Mouse (Mus musculus) T-helper 1 cell (primary cell): ENCODE measurements around the gene Cdk1.

Experiments
- in situ Hi-C: fragments of 300-600 bp; cut with MboI, MseI; formaldehyde crosslinking; loops from one replicate; pipeline ENCODE4 v1.15.1; 2025; ENCODE audit warnings: high pct_unique_total_duplicates

Cdk1 gene

DNA sequence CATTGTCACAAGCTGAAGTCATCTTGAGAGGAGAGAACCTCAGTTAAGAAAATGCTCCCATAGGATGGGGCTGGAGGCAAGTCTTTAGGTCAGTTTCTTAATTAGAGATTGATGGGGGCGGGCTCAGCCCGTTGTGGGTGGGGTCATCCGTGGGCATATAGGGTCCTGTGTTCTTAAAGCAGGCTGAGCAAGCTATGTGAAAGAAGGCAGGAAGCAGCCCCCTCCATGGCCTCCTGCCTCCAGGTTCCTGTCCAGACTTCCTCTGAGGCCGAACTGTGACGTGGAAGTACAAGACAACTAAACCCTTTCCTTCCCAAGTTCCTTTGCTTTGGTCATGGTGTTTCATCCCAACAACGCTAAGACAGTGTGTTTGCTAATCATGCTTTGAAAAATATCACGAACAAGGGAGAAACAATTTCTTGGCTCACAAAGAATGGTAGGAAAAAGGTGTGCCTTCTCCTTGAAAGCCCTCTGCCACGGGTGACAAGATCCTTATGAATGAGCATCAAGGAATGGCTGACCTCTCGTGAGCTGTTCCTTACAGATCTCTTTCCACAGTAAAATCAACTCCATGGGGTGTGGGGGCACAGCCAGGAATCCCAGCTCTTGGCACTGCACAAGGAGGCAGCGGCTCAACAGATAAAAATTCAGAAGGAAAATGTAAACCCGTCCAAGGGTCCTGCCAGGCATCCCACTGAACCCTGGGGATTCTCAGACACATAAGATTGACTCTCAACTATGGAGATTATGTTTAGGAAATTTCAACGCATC is 1.5 kb downstream of the Cdk1 start:
- in situ Hi-C loops = loop anchor here (25.0 kb wide), 2 partner anchors 736 to 1864 kb away; partner anchors contain the start of gene Ccdc6

DNA sequence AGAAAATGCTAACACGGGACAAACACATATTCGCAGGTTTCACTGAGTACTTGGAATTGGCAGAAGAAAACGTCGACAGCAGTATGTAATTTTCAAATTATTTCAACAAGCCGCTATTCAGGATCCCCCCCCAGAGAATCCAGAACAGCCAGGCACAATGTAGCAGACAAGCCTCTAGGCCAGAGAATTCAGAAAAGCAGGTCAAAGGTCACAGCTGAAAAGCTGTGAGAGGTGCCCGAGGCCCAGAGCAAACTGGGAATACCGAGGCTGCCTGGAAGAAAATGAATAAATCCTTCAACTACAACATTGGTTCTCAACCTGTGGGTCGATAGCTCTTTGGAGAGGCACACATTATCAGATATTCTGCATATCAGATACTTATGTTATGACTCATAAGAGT is 4.5 kb downstream of the Cdk1 start:
- in situ Hi-C loops = no loop called here

GRCm38 (mm10) chr10:69342328-69342727 is 10.4 kb downstream of the Cdk1 start:
- in situ Hi-C loops = no loop called here

DNA sequence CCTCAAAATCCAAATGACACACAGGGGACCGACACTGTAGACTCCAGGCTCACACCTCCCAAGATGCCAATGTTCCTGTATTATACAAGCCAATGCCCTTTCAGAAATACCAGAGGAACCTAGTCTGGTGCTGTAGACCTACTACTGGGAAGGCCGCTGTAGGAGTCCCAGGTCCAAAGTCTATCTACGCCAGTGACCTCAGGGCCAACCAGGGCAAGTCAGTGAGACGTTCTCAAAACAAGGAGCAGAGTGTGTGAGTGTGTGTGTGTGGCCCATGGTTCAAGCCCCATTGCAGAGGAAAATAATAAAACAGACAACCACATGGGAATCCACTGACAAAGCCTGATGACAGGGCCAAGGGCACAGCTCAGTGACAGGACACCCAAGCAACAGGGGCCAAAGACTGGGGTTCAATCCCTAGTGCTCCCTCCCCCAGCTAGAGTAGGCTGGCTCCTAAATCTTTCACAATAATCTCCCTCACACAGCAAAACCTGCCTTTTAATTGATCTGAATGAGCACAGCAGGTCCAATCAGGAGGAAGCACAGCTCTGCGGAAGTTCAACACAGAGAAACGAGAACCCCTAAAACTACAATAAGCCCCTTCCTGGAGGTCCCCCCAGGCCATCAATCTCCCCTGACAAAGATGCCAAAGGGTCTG is 11.0 kb downstream of the Cdk1 start:
- in situ Hi-C loops = no loop called here

DNA sequence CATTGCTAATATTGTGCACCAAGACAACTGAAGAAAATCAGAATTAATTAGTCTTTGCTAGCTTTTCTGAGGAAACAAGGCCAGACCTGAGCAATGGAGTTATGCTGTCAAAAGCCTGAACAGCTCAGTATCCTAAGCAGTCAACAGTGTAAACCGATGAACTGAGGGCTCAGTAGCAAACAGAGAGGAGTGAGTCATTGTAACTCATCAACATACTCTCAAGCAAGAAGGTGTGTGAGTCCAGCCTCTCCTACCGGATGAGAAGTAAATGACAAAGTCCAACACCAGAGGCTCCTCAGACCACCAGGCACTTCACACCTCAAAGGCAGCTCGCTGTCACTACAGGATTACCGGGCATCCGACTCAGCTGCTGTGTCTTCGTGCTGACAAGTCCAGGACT is 12.7 kb downstream of the Cdk1 start:
- in situ Hi-C loops = no loop called here

DNA sequence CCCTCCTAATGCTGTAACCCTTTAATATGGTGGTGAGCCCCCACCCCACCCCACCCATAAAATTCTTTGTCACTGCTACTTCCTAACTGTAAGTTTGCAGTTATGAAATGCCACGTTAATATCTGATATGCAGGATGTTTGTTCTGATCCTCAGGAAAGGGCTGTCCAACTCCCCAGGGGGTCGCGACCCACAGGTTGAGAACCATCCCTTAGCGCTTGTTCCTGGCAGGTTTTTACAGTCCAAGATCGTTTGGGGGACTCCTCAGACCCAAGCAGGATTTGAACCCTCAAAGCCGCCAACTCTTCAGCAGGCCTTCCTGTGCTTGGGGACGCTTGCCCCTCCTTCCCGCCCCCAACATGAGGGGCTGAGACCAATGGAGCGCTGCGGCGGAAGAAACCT is 16.5 kb downstream of the Cdk1 start:
- in situ Hi-C loops = no loop called here

- in situ Hi-C loops = no loop called here
Observed at GRCm38 (mm10) chr10:69335611-69336010, 17.1 kb downstream of the Cdk1 start.

DNA sequence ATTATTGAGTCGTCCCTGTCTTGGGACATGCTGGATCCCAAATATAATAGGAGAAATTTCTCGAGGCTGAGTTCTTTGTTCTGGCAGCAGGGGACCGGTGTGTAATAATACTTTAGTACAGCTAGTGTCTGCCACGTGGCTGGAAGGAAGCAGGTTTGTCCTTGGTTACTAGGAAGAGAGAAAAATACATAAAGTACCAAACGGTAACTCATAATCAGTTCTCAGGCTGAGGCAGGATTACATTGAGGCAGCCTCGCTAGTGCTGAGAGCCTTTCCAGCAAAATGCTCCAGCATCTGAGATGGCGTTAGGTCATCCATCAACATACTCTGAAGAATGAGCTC is 17.6 kb downstream of the Cdk1 start:
- in situ Hi-C loops = no loop called here

- in situ Hi-C loops = no loop called here
Observed at GRCm38 (mm10) chr10:69334271-69335194, 18.2 kb downstream of the Cdk1 start.

GRCm38 (mm10) chr10:69333212-69333611 is 19.5 kb downstream of the Cdk1 start:
- in situ Hi-C loops = no loop called here

- in situ Hi-C loops = no loop called here
Observed at GRCm38 (mm10) chr10:69331231-69331630, 21.5 kb downstream of the Cdk1 start.

DNA sequence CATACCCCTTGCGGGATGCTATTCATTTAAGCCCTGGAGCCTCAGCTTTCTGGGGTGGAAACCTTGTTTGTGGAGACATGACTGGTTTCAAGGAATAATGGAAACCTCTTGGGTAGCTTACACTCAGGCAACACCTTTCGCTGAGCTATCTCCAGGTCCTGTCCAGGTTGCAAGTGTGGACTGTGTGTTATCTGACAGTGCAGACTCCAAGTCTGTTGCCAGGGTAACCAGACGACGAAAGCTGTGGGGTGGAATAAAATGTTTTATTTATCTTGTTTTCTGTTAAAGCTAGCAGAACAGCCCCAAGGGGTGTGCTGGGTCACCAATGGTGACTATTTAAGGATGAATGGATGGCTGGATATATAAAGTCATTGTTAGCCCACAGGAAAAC is 24.1 kb downstream of the Cdk1 start:
- in situ Hi-C loops = no loop called here

DNA sequence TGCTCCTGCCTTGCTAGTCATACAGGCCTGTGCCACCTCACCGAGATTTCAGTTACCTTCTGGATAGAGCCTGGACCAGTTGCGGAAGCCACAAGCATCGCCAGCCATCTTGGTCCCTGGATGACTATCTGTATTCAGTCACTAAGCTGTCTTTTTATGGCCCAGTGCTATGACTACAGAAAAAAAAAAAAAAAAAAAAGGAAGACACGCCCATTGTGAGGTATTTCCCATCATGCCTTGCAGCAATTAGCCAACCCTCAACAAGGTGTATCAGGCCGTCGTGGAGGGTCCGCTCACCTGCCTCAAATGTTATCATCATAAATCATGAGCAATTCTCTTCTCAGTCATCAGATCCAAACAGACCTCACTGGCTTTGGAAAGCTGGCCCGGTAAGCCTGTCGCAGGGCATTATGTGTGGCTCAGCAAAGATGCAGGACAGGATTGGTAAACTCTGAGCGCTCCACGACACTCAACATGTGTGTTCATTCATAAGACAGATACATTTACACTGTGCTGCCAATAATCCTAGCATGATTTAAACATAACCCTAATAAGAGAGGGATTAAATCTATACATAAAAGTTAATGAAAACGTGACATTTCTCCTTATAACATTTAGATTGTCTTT is 24.6 kb downstream of the Cdk1 start:
- in situ Hi-C loops = no loop called here

GRCm38 (mm10) chr10:69327362-69327761 is 25.4 kb downstream of the Cdk1 start:
- in situ Hi-C loops = no loop called here

DNA sequence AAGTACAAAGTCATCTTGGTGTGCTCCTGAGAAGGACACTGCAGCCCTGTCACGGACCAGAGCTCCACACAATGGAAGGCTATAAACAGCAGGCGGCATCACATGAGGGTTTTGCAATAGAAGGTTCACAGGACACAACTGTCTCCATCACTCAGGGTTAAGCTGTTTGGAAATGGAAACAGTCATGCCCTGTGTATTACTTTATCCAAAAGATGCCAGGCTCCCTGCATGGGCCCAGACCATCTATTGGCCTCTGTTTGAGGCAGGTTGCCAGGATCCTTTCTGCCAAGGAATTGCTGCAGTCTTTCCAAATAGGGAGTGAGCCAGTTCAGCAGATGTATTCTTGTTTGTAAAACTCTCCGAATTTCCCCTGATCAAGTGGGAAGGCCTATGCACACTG is 26.3 kb downstream of the Cdk1 start:
- in situ Hi-C loops = no loop called here

GRCm38 (mm10) chr10:69324816-69325215 is 27.9 kb downstream of the Cdk1 start:
- in situ Hi-C loops = no loop called here

DNA sequence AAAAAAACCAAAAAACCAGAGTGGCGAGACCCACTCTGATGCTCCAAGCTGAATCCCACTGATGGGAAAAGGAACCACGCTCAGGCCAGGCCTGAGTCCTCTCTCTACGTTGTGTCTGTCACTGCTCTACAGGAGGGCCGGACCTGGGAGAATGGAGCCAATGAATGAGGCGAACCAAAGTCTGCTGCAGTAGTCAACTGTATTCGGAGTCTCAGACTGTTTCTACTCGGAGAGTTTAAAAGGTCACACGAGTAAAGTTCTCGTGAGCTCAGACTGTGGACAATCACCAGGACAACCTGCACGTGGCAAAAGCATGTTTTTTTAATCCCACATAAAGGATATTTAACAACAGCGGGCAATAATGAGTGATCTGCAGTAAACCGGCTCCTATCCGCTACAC is 28.8 kb downstream of the Cdk1 start:
- in situ Hi-C loops = no loop called here

DNA sequence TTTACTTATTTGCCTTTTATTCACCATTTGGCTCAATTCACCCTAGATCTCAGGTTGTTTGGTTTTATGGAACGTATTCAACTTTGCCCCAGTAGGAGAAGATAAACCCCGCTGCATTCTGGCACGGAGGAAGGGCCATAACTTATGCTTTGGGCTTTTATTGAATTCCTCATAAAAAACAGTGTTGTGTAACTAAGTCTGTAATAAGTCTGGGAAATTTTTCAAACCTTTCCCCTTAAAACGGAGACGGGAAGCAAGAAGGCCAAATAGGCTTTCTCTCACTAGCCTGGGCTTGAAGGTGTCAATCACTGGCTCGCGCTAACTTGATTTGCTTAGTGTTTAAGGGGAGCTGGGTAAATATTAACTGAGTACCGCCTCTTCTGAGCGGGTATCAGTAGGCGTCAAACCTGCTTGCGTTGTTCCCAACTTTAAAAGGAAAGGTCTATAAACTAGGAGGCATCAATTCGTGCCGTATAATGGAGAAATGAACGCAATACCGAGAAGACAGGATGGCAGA is 31.2 kb downstream of the Cdk1 start:
- in situ Hi-C loops = no loop called here

DNA sequence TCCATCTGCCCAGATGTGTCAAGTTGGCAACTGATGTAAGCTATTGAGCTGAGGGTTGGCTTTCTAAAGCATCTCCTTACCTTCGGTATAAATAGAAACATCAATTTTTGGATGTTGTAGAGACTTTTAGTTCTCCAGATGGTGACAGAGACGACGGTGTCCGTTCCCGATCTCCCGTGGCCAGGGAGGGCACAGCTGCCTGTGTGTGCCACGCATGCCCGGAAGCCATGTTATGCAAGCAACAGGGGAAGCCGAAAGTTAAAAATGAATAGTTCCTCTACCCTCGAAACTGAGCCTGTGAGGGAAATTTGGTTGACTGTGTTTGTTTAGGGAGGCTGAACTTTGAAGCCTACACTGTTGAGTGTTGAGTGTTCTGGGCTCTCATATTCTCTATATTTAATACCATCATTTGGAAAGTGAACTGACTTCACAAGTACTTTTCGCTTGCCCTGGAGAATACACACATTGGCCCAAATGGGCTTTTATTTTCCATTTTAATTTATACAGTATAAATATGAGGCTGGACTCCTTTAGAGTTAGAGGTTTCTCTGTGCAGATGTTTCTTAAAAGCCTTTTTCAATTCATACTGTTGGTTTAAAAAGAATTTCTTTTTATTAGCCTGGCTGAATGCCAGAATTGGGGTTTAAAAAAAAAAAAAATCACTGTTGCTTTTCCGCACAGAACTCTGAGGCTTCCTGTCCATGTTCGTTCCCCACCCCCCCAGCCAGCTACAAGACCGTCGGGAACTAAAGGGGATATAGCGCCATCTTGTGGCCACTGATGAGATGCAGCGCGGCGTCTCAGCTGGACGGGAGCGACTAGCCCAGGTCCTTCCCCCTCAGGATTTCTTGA is 31.8 kb downstream of the Cdk1 start:
- in situ Hi-C loops = no loop called here

GRCm38 (mm10) chr10:69318514-69318913 is 34.2 kb downstream of the Cdk1 start:
- in situ Hi-C loops = loop anchor here (10.0 kb wide), 1 partner anchor 424 kb away; no protein-coding TSS in a partner anchor

- in situ Hi-C loops = loop anchor here (10.0 kb wide), 1 partner anchor 419 kb away; no protein-coding TSS in a partner anchor
Observed at GRCm38 (mm10) chr10:69313944-69314343, 38.8 kb downstream of the Cdk1 start.
